Mouse (Mus musculus): ENCODE measurements around the gene Olfr107.

Olfr107 gene

DNA sequence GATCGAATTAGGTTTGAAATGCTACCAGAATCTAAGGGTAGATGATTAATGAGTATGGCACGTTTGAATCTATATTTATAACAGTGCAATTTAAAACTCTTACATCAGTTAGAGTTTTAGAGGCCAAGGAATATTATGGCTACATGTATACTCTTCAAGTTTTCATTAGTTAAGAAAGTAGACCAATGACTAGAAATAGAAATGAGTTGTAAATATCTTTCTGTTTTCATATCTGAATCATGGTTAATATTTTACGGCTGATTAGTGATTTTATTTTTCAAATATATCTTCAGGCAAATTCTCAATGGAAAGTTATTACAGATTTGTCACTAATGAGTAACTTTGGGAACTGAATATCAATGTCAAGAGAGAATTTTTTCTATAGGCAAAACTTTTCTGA, at the start of gene Olfr107:
Olfr107 (plus strand) TSS at position 301 of the 400 bp plus-strand sequence.
- no peak for DNase-seq (ENCODE audit: inconsistent ontology term)

DNA sequence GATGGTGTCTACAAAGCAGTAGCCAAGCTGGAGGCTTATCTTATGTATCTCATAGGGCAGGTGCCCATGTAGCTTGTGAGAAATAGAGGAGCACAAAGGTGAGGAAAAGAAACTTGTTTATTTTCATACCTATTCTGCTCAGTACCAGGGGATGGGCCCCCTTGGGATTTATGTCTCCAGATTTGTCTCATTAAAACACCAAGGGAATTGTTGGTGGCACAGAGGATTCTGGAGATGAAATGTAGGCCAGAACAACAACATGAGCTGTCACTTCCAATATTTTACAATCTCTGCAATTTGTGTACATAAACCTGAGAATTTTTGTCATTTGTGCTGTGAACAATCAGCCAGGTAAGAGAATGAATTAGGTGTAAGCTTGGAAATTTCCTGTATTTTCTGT, 39.7 kb upstream of the Olfr107 start, which contains the start of gene Olfr104-ps:
Olfr104-ps (plus strand) TSS at position 301 of the 400 bp plus-strand sequence.
- DNase-seq (ENCODE audit: inconsistent ontology term): no peak

DNA sequence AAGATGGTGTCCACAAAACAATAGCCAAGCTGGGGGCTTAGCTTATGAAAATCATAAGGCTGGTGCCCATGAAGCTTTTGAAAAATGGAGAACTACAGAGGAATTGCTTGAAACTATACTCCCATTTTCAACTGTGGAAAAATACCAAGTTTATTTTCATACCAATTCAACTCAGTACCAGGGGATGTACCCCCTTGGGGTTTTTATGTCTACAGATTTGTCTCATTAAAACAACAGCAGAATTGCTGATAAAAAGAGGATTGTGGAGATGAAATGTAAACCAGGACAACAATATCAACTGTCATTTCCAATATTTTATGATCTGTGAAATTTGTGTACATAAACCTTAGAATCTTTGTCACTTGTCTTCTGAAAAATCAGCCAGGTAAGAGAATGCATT, 20.3 kb upstream of the Olfr107 start, which contains the start of gene Olfr105-ps:
Olfr105-ps (plus strand) TSS at position 301 of the 400 bp plus-strand sequence.
- DNase-seq (ENCODE audit: inconsistent ontology term): no peak

DNA sequence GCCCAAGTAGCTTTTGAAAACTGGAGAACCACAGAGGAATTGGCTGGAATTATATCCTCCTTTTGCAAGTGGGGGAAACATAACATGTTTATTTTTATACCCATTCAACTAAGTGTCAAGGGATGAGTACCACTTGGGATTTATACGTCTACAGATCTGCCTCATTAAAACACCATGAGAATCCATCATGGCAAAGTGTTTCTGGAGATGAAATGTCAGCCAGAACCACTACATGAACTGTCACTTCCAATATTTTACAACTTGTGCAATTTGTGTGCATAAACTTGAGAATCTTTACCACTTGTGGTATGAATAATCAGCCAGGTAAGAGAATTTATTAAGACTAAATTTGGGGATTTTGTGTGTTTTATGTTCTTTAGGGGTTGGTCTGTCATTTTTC, 8.9 kb upstream of the Olfr107 start, which contains the start of gene Olfr106-ps:
Olfr106-ps (plus strand) TSS at position 301 of the 400 bp plus-strand sequence.
- DNase-seq (ENCODE audit: inconsistent ontology term): no peak

DNA sequence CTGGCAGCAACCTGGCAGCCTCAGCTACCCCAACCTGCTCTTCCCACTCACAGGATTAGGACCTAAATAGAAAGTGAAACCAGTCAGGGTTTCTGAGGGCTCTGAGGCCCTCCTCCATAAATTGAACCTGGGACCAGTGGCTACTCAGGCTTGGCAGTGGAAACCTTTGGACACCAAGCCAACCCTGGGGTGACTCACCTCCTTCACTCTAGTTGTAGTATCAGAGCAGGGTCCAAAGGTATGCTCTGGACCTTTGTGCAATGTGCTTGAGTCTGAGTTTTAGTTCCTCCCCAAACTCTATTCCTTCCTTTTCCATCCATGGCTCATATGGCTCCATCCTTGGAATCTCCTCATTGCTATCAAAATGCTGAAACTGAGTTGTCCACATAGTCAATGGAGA, 14.4 kb downstream of the Olfr107 start:
- no peak for DNase-seq (ENCODE audit: inconsistent ontology term)

DNA sequence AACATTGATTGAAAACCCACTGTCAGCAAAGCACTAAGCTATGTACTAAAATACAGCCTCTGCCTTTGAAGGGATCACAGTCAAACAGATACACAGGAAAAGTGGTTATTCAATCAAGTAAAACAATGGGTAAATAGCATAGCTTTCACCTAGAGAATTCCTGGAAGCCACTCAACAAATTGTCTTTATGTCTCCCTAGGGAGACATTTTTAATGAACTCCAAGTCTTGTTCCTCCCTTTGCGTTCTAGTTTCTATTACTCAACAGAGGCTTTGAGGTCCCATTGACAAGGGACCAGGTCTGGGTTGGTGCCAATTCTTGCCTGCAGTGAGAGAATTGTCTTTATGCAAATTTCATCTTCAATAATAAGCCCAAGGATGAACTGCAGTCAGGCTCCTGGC, 46.2 kb downstream of the Olfr107 start, which contains the start of gene Olfr108:
Olfr108 (plus strand) TSS at position 301 of the 400 bp plus-strand sequence.
- DNase-seq (ENCODE audit: inconsistent ontology term): no peak
